Mouse (Mus musculus): ENCODE measurements around the gene Pde8a. TPM values are rescaled to one million over a fixed set of nuclear protein-coding genes. Genes with fewer than 3 reads are reported as not detected.
A peak's percentile ranks its signal among the peaks of the same experiment; 100 is the strongest.

The Pde8a gene
- polyA plus RNA-seq, 1 experiment from 2014 or later: 2.4 TPM

GRCm38 (mm10) chr7:81212261-81212681 is 1.1 kb upstream of the Pde8a start:
- ATAC-seq (ENCODE audit: low FRiP score, low read depth): peak; percentile 61
- peak overlapping the region; percentile 61 for H3K4me2 ChIP-seq
- H3K27ac ChIP-seq (replicated peaks): 0 out of 2 replicates have a peak overlapping the region, but pooled peaks have one; percentile 35
- H3K4me1 ChIP-seq (replicated peaks): peaks cover 25% of the 10 kb centered on the region
- under 1% methylated on average over 22 of the region's 22 CpGs for WGBS
- no peaks in the 10 kb centered on the region for H3K9me3 ChIP-seq
- no peaks in the 10 kb centered on the region for H3K36me3 ChIP-seq
- 0 out of 2 replicates have a peak overlapping the region, but pooled peaks have one; percentile 28 for H3K9ac ChIP-seq
- H3K27me3 ChIP-seq: peaks cover 63% of the 10 kb centered on the region
- H3K4me3 ChIP-seq: peak overlapping the region; percentile 44

GRCm38 (mm10) chr7:81212697-81213346 is 574 bp upstream of the Pde8a start:
- Histone ChIP-seq H3K9me3 (no peaks in the 10 kb centered on the region), H3K9ac (peak overlapping the region; percentile 28; the same call in 1 of the 2 replicates), H3K27me3 (peaks cover 63% of the 10 kb centered on the region), H3K27ac (replicated peaks) (peak overlapping the region; percentile 35; the same call in 1 of the 2 replicates), H3K4me1 (replicated peaks) (peaks cover 25% of the 10 kb centered on the region), H3K4me2 (peak overlapping the region; percentile 61), H3K36me3 (no peaks in the 10 kb centered on the region), H3K4me3 (peak overlapping the region; percentile 44)
- peak; percentile 85 for ATAC-seq (ENCODE audit: low FRiP score, low read depth)
- WGBS: under 1% methylated on average over 57 of the region's 57 CpGs

GRCm38 (mm10) chr7:81214153-81214907 is 934 bp downstream of the Pde8a start:
- Histone ChIP-seq H3K27ac (replicated peaks) (no peak overlapping the region), H3K4me3 (peak overlapping the region; percentile 44), H3K9me3 (no peaks in the 10 kb centered on the region), H3K4me1 (replicated peaks) (peaks cover 25% of the 10 kb centered on the region), H3K9ac (0 out of 2 replicates have a peak overlapping the region, but pooled peaks have one; percentile 5), H3K4me2 (peak overlapping the region; percentile 61), H3K27me3 (peaks cover 63% of the 10 kb centered on the region), H3K36me3 (no peaks in the 10 kb centered on the region)
- no peak for ATAC-seq (ENCODE audit: low FRiP score, low read depth)
- 8% methylated on average over 24 of the region's 40 CpGs for WGBS

GRCm38 (mm10) chr7:81215950-81216349 is 2.6 kb downstream of the Pde8a start:
- Histone ChIP-seq H3K4me2 (no peak overlapping the region), H3K9me3 (no peaks in the 10 kb centered on the region), H3K4me1 (replicated peaks) (peaks cover 25% of the 10 kb centered on the region), H3K27me3 (peaks cover 56% of the 10 kb centered on the region), H3K4me3 (no peak overlapping the region), H3K36me3 (no peaks in the 10 kb centered on the region), H3K9ac (no peak overlapping the region), H3K27ac (replicated peaks) (no peak overlapping the region)
- 81% methylated on average over 1 of the region's 1 CpGs for WGBS
- no peak for ATAC-seq (ENCODE audit: low FRiP score, low read depth)

GRCm38 (mm10) chr7:81219321-81219720 is 5.9 kb downstream of the Pde8a start:
- Histone ChIP-seq H3K9ac (no peak overlapping the region), H3K4me2 (no peak overlapping the region), H3K4me1 (replicated peaks) (no peaks in the 10 kb centered on the region), H3K27ac (replicated peaks) (no peak overlapping the region), H3K27me3 (peaks cover 25% of the 10 kb centered on the region), H3K4me3 (no peak overlapping the region), H3K9me3 (no peaks in the 10 kb centered on the region), H3K36me3 (no peaks in the 10 kb centered on the region)
- ATAC-seq (ENCODE audit: low FRiP score, low read depth): no peak
- 55% methylated on average over 7 of the region's 7 CpGs for WGBS

GRCm38 (mm10) chr7:81220381-81220780 is 7.0 kb downstream of the Pde8a start:
- ATAC-seq (ENCODE audit: low FRiP score, low read depth): no peak
- no peak overlapping the region for H3K4me2 ChIP-seq
- H3K27me3 ChIP-seq: peaks cover 16% of the 10 kb centered on the region
- no peak overlapping the region for H3K4me3 ChIP-seq
- H3K36me3 ChIP-seq: no peaks in the 10 kb centered on the region
- no peaks in the 10 kb centered on the region for H3K4me1 ChIP-seq (replicated peaks)
- 62% methylated on average over 3 of the region's 3 CpGs for WGBS
- no peaks in the 10 kb centered on the region for H3K9me3 ChIP-seq
- H3K27ac ChIP-seq (replicated peaks): no peak overlapping the region
- H3K9ac ChIP-seq: no peak overlapping the region

GRCm38 (mm10) chr7:81224260-81224659 is 10.9 kb downstream of the Pde8a start:
- ATAC-seq (ENCODE audit: low FRiP score, low read depth): no peak
- no peak overlapping the region for H3K4me2 ChIP-seq
- H3K36me3 ChIP-seq: no peaks in the 10 kb centered on the region
- H3K9ac ChIP-seq: no peak overlapping the region
- H3K27me3 ChIP-seq: no peaks in the 10 kb centered on the region
- 84% methylated on average over 7 of the region's 7 CpGs for WGBS
- H3K4me3 ChIP-seq: no peak overlapping the region
- H3K9me3 ChIP-seq: no peaks in the 10 kb centered on the region
- no peak overlapping the region for H3K27ac ChIP-seq (replicated peaks)
- H3K4me1 ChIP-seq (replicated peaks): no peaks in the 10 kb centered on the region

GRCm38 (mm10) chr7:81230091-81230792 is 16.8 kb downstream of the Pde8a start:
- no peak overlapping the region for H3K4me3 ChIP-seq
- H3K4me2 ChIP-seq: no peak overlapping the region
- H3K36me3 ChIP-seq: no peaks in the 10 kb centered on the region
- no peaks in the 10 kb centered on the region for H3K4me1 ChIP-seq (replicated peaks)
- H3K9me3 ChIP-seq: no peaks in the 10 kb centered on the region
- 86% methylated on average over 7 of the region's 7 CpGs for WGBS
- no peak overlapping the region for H3K27ac ChIP-seq (replicated peaks)
- no peak for ATAC-seq (ENCODE audit: low FRiP score, low read depth)
- no peaks in the 10 kb centered on the region for H3K27me3 ChIP-seq
- H3K9ac ChIP-seq: no peak overlapping the region

GRCm38 (mm10) chr7:81232674-81233073 is 19.3 kb downstream of the Pde8a start:
- H3K4me2 ChIP-seq: no peak overlapping the region
- WGBS: 78% methylated on average over 2 of the region's 2 CpGs
- no peak overlapping the region for H3K4me3 ChIP-seq
- H3K27ac ChIP-seq (replicated peaks): no peak overlapping the region
- no peak for ATAC-seq (ENCODE audit: low FRiP score, low read depth)
- no peaks in the 10 kb centered on the region for H3K36me3 ChIP-seq
- no peaks in the 10 kb centered on the region for H3K27me3 ChIP-seq
- no peaks in the 10 kb centered on the region for H3K9me3 ChIP-seq
- no peaks in the 10 kb centered on the region for H3K4me1 ChIP-seq (replicated peaks)
- H3K9ac ChIP-seq: no peak overlapping the region

GRCm38 (mm10) chr7:81235117-81235516 is 21.7 kb downstream of the Pde8a start:
- no peak overlapping the region for H3K27ac ChIP-seq (replicated peaks)
- WGBS: 95% methylated on average over 2 of the region's 2 CpGs

GRCm38 (mm10) chr7:81235600-81236223 is 22.3 kb downstream of the Pde8a start:
- Histone ChIP-seq H3K4me2 (no peak overlapping the region), H3K27ac (replicated peaks) (no peak overlapping the region), H3K4me1 (replicated peaks) (no peaks in the 10 kb centered on the region), H3K9ac (no peak overlapping the region), H3K4me3 (no peak overlapping the region), H3K27me3 (no peaks in the 10 kb centered on the region), H3K36me3 (no peaks in the 10 kb centered on the region), H3K9me3 (no peaks in the 10 kb centered on the region)
- no peak for ATAC-seq (ENCODE audit: low FRiP score, low read depth)
- WGBS: 80% methylated on average over 4 of the region's 4 CpGs

More at GRCm38 (mm10) chr7:81235117-81235516, 21.7 kb downstream of the Pde8a start:
- Histone ChIP-seq H3K9me3 (no peaks in the 10 kb centered on the region), H3K9ac (no peak overlapping the region), H3K36me3 (no peaks in the 10 kb centered on the region), H3K27me3 (no peaks in the 10 kb centered on the region), H3K4me1 (replicated peaks) (no peaks in the 10 kb centered on the region), H3K4me3 (no peak overlapping the region), H3K4me2 (no peak overlapping the region)
- no peak for ATAC-seq (ENCODE audit: low FRiP score, low read depth)
